Mouse (Mus musculus): Measurements from ENCODE around the gene Fgd3. TPM values are rescaled to one million over a fixed set of nuclear protein-coding genes. Genes with fewer than 3 reads are reported as not detected.

Fgd3 gene
- total and polyA plus RNA-seq, 2 experiments from 2014 or later = 2.1 to 12.0 TPM

GRCm38 (mm10) chr13:49306771-49307310, 13.3 kb downstream of the Fgd3 start:
- no peaks in the 10 kb centered on the region for H3K4me1 ChIP-seq (ENCODE audit: insufficient read depth, low read length)
- ATAC-seq (ENCODE audit: low FRiP score) (no peak), DNase-seq (ENCODE audit: low spot score) (no peak)
- H3K4me3 ChIP-seq (ENCODE audit: low read depth, low read length) = no peak overlapping the region
- H3K4me2 ChIP-seq (ENCODE audit: low read depth, low read length, poor library complexity, severe bottlenecking) = no peak overlapping the region
- no peak overlapping the region for H3K9ac ChIP-seq (replicated peaks; ENCODE audit: low read length, poor library complexity, severe bottlenecking)
- 74% methylated on average over 7 of the region's 7 CpGs for WGBS
- no peaks in the 10 kb centered on the region for H3K9me3 ChIP-seq (ENCODE audit: low read length)
- no peaks in the 10 kb centered on the region; the same call in 1 of the 2 replicates for H3K36me3 ChIP-seq (ENCODE audit: insufficient read depth, low read length)
- no peak overlapping the region for H3K27ac ChIP-seq (ENCODE audit: low read depth, low read length)
- no peaks in the 10 kb centered on the region for H3K27me3 ChIP-seq (ENCODE audit: insufficient read depth, low read length)
- no peak for TF ChIP-seq CTCF (IDR thresholded peaks at IDR 0.05)

GRCm38 (mm10) chr13:49300771-49301170, 19.3 kb downstream of the Fgd3 start:
- TF ChIP-seq CTCF (IDR thresholded peaks at IDR 0.05) = no peak
- WGBS = 82% methylated on average over 1 of the region's 1 CpGs

GRCm38 (mm10) chr13:49298514-49299381, 21.4 kb downstream of the Fgd3 start:
- TF ChIP-seq CTCF (IDR thresholded peaks at IDR 0.05) = no peak
- ATAC-seq (ENCODE audit: low FRiP score) (no peak), DNase-seq (ENCODE audit: low spot score) (no peak)
- Histone ChIP-seq H3K27me3 (ENCODE audit: insufficient read depth, low read length) (no peaks in the 10 kb centered on the region), H3K27ac (ENCODE audit: low read depth, low read length) (no peak overlapping the region), H3K36me3 (ENCODE audit: insufficient read depth, low read length) (0 out of 2 replicates have a peak, but pooled peaks cover 4% of the 10 kb centered on the region), H3K4me2 (ENCODE audit: low read depth, low read length, poor library complexity, severe bottlenecking) (no peak overlapping the region), H3K4me1 (ENCODE audit: insufficient read depth, low read length) (no peaks in the 10 kb centered on the region), H3K9me3 (ENCODE audit: low read length) (no peaks in the 10 kb centered on the region), H3K4me3 (ENCODE audit: low read depth, low read length) (no peak overlapping the region), H3K9ac (replicated peaks; ENCODE audit: low read length, poor library complexity, severe bottlenecking) (no peak overlapping the region)
- WGBS = 91% methylated on average over 14 of the region's 14 CpGs

More at GRCm38 (mm10) chr13:49300771-49301170, 19.3 kb downstream of the Fgd3 start:
- DNase-seq (ENCODE audit: low spot score) (no peak), ATAC-seq (ENCODE audit: low FRiP score) (no peak)
- H3K4me3 ChIP-seq (ENCODE audit: low read depth, low read length) = no peak overlapping the region
- H3K27me3 ChIP-seq (ENCODE audit: insufficient read depth, low read length) = no peaks in the 10 kb centered on the region
- no peaks in the 10 kb centered on the region for H3K9me3 ChIP-seq (ENCODE audit: low read length)
- H3K4me1 ChIP-seq (ENCODE audit: insufficient read depth, low read length) = no peaks in the 10 kb centered on the region
- no peak overlapping the region for H3K9ac ChIP-seq (replicated peaks; ENCODE audit: low read length, poor library complexity, severe bottlenecking)
- H3K4me2 ChIP-seq (ENCODE audit: low read depth, low read length, poor library complexity, severe bottlenecking) = no peak overlapping the region
- H3K36me3 ChIP-seq (ENCODE audit: insufficient read depth, low read length) = no peaks in the 10 kb centered on the region
- H3K27ac ChIP-seq (ENCODE audit: low read depth, low read length) = no peak overlapping the region

GRCm38 (mm10) chr13:49296270-49296669, 23.8 kb downstream of the Fgd3 start:
- DNase-seq (ENCODE audit: low spot score) (no peak), ATAC-seq (ENCODE audit: low FRiP score) (no peak)
- Histone ChIP-seq H3K4me3 (ENCODE audit: low read depth, low read length) (no peak overlapping the region), H3K36me3 (ENCODE audit: insufficient read depth, low read length) (0 out of 2 replicates have a peak, but pooled peaks cover 4% of the 10 kb centered on the region), H3K9me3 (ENCODE audit: low read length) (no peaks in the 10 kb centered on the region), H3K9ac (replicated peaks; ENCODE audit: low read length, poor library complexity, severe bottlenecking) (no peak overlapping the region), H3K27me3 (ENCODE audit: insufficient read depth, low read length) (no peaks in the 10 kb centered on the region), H3K4me1 (ENCODE audit: insufficient read depth, low read length) (no peaks in the 10 kb centered on the region), H3K4me2 (ENCODE audit: low read depth, low read length, poor library complexity, severe bottlenecking) (no peak overlapping the region), H3K27ac (ENCODE audit: low read depth, low read length) (no peak overlapping the region)
- 90% methylated on average over 7 of the region's 7 CpGs for WGBS
- TF ChIP-seq CTCF (IDR thresholded peaks at IDR 0.05) = no peak

GRCm38 (mm10) chr13:49294108-49294507, 26.0 kb downstream of the Fgd3 start:
- Histone ChIP-seq H3K9ac (replicated peaks; ENCODE audit: low read length, poor library complexity, severe bottlenecking) (no peak overlapping the region), H3K4me1 (ENCODE audit: insufficient read depth, low read length) (no peaks in the 10 kb centered on the region), H3K27ac (ENCODE audit: low read depth, low read length) (no peak overlapping the region), H3K36me3 (ENCODE audit: insufficient read depth, low read length) (0 out of 2 replicates have a peak, but pooled peaks cover 4% of the 10 kb centered on the region), H3K4me2 (ENCODE audit: low read depth, low read length, poor library complexity, severe bottlenecking) (no peak overlapping the region), H3K4me3 (ENCODE audit: low read depth, low read length) (no peak overlapping the region), H3K27me3 (ENCODE audit: insufficient read depth, low read length) (no peaks in the 10 kb centered on the region), H3K9me3 (ENCODE audit: low read length) (no peaks in the 10 kb centered on the region)
- DNase-seq (ENCODE audit: low spot score) = no peak
- ATAC-seq (ENCODE audit: low FRiP score) = no peak
- 84% methylated on average over 9 of the region's 9 CpGs for WGBS
- TF ChIP-seq CTCF (IDR thresholded peaks at IDR 0.05) = no peak

- TF ChIP-seq CTCF (IDR thresholded peaks at IDR 0.05) = no peak
- no peak for DNase-seq (ENCODE audit: low spot score)
- H3K9ac ChIP-seq (replicated peaks; ENCODE audit: low read length, poor library complexity, severe bottlenecking) = no peak overlapping the region
- no peak overlapping the region for H3K4me2 ChIP-seq (ENCODE audit: low read depth, low read length, poor library complexity, severe bottlenecking)
- H3K9me3 ChIP-seq (ENCODE audit: low read length) = no peaks in the 10 kb centered on the region
- 92% methylated on average over 6 of the region's 6 CpGs for WGBS
- H3K27ac ChIP-seq (ENCODE audit: low read depth, low read length) = no peak overlapping the region
- ATAC-seq (ENCODE audit: low FRiP score) = no peak
- no peaks in the 10 kb centered on the region for H3K4me1 ChIP-seq (ENCODE audit: insufficient read depth, low read length)
- H3K27me3 ChIP-seq (ENCODE audit: insufficient read depth, low read length) = no peaks in the 10 kb centered on the region
- H3K36me3 ChIP-seq (ENCODE audit: insufficient read depth, low read length) = peaks cover 8% of the 10 kb centered on the region; the same call in 1 of the 2 replicates
- H3K4me3 ChIP-seq (ENCODE audit: low read depth, low read length) = no peak overlapping the region
Observed at GRCm38 (mm10) chr13:49291949-49292348, 28.2 kb downstream of the Fgd3 start.

Measured in midbrain, postnatal 0 days (tissue).